Mouse (Mus musculus) mature B cell (primary cell): ENCODE measurements at regions not wholly inside any gene's neighbourhood (a gene's known extent, or its start where the extent isn't known, plus 50 kb on each side); places are given as distances from the start of the nearest gene placed in this dataset.

Experiments used
- in situ Hi-C: fragments of 300-500 bp; cut with MboI; formaldehyde crosslinking; loops from 2 replicates; pipeline ENCODE4 v1.14.3; 2019

- in situ Hi-C loops, result no loop called here
Measured at GRCm38 (mm10) chr6:143287322-143287721, 120.3 kb downstream of the Etnk1 start.

- in situ Hi-C loops, result no loop called here
Measured at GRCm38 (mm10) chr6:143288491-143289130, 121.6 kb downstream of the Etnk1 start.

- in situ Hi-C loops, result no loop called here
Measured at GRCm38 (mm10) chr6:143293648-143294047, 126.6 kb downstream of the Etnk1 start.

GRCm38 (mm10) chr6:143298391-143298790 is 131.4 kb downstream of the Etnk1 start:
- in situ Hi-C loops, result no loop called here

- in situ Hi-C loops, result no loop called here
Measured at GRCm38 (mm10) chr6:143301414-143301813, 134.4 kb downstream of the Etnk1 start.

GRCm38 (mm10) chr6:143307327-143307726 is 140.3 kb downstream of the Etnk1 start:
- in situ Hi-C loops, result no loop called here

- in situ Hi-C loops, result no loop called here
Measured at GRCm38 (mm10) chr6:143315859-143316258, 148.8 kb downstream of the Etnk1 start.

GRCm38 (mm10) chr6:143320426-143320825 is 153.4 kb downstream of the Etnk1 start:
- in situ Hi-C loops, result no loop called here

- in situ Hi-C loops, result no loop called here
Measured at GRCm38 (mm10) chr6:143324636-143325035, 157.6 kb downstream of the Etnk1 start.

GRCm38 (mm10) chr6:143326956-143327722 is 160.1 kb downstream of the Etnk1 start:
- in situ Hi-C loops, result no loop called here

GRCm38 (mm10) chr6:143327788-143328187 is 160.8 kb downstream of the Etnk1 start:
- in situ Hi-C loops, result no loop called here

GRCm38 (mm10) chr6:143328202-143328601 is 161.2 kb downstream of the Etnk1 start:
- in situ Hi-C loops, result no loop called here

GRCm38 (mm10) chr6:143329096-143329495 is 162.1 kb downstream of the Etnk1 start:
- in situ Hi-C loops, result no loop called here

GRCm38 (mm10) chr6:143333493-143333892 is 166.5 kb downstream of the Etnk1 start:
- in situ Hi-C loops, result no loop called here

GRCm38 (mm10) chr6:143336574-143336973 is 169.6 kb downstream of the Etnk1 start:
- in situ Hi-C loops, result no loop called here

GRCm38 (mm10) chr6:143349000-143349399 is 182.0 kb downstream of the Etnk1 start:
- in situ Hi-C loops, result no loop called here

- in situ Hi-C loops, result loop anchor here (25.0 kb wide), 1 partner anchor 1653 kb away; no protein-coding TSS in a partner anchor
Measured at GRCm38 (mm10) chr6:143359320-143360032, 192.5 kb downstream of the Etnk1 start.

- in situ Hi-C loops, result loop anchor here (25.0 kb wide), 1 partner anchor 1651 kb away; no protein-coding TSS in a partner anchor
Measured at GRCm38 (mm10) chr6:143361149-143361725, 194.2 kb downstream of the Etnk1 start.

GRCm38 (mm10) chr6:143361963-143362362 is 194.9 kb downstream of the Etnk1 start:
- in situ Hi-C loops, result loop anchor here (25.0 kb wide), 1 partner anchor 1650 kb away; no protein-coding TSS in a partner anchor

GRCm38 (mm10) chr6:143365840-143366239 is 198.8 kb downstream of the Etnk1 start:
- in situ Hi-C loops, result loop anchor here (25.0 kb wide), 1 partner anchor 1646 kb away; no protein-coding TSS in a partner anchor

GRCm38 (mm10) chr6:143367804-143368203 is 200.8 kb downstream of the Etnk1 start:
- in situ Hi-C loops, result loop anchor here (25.0 kb wide), 1 partner anchor 1644 kb away; no protein-coding TSS in a partner anchor

- in situ Hi-C loops, result loop anchor here (25.0 kb wide), 1 partner anchor 1644 kb away; no protein-coding TSS in a partner anchor
Measured at GRCm38 (mm10) chr6:143368646-143369045, 201.6 kb downstream of the Etnk1 start.
